Mouse (Mus musculus) heart, adult 2 months (tissue): ENCODE results near the gene Qpctl.

Experiments
- CTCF ChIP-seq: fragments of 200-600 bp; IDR thresholded peaks from 2 replicates; pipeline ENCODE4 v1.8.1; 2022; ENCODE audit warnings: antibody characterized with exemption, mild to moderate bottlenecking, moderate library complexity
- EP300 ChIP-seq: fragments of 200-500 bp; IDR thresholded peaks from 2 replicates; pipeline ENCODE4 v1.6.1; 2011; ENCODE audit warnings: low read depth, low read length, control low read depth; ENCODE audit not compliant: insufficient read depth
- POLR2A ChIP-seq: fragments of 200-500 bp; IDR thresholded peaks from 2 replicates; pipeline ENCODE4 v1.6.1; 2011; ENCODE audit warnings: mild to moderate bottlenecking, low read depth, low read length, control low read depth; ENCODE audit not compliant: insufficient read depth

GRCm38 (mm10) chr7:19155825-19156475 is 6.9 kb upstream of the Qpctl start:
- TF ChIP-seq POLR2A (no peak), CTCF (peak; percentile 42), EP300 (no peak)
